Mouse (Mus musculus) small intestine, adult 2 months (tissue): ENCODE results near the gene Trim33.

Experiments
- CTCF ChIP-seq: fragments of 200-500 bp; IDR thresholded peaks from 2 replicates; pipeline ENCODE4 v1.5.1; 2012; ENCODE audit warnings: low read depth, mild to moderate bottlenecking, control low read depth, inconsistent platforms, low read length, moderate library complexity, mixed read lengths; ENCODE audit not compliant: insufficient replicate concordance, insufficient read length; ENCODE audit errors: extremely low read depth
- POLR2A ChIP-seq: fragments of 200-500 bp; IDR thresholded peaks from 2 replicates; pipeline ENCODE4 v1.6.1; 2012; ENCODE audit warnings: low read depth, mild to moderate bottlenecking, control low read depth, inconsistent platforms, low read length, moderate library complexity

DNA sequence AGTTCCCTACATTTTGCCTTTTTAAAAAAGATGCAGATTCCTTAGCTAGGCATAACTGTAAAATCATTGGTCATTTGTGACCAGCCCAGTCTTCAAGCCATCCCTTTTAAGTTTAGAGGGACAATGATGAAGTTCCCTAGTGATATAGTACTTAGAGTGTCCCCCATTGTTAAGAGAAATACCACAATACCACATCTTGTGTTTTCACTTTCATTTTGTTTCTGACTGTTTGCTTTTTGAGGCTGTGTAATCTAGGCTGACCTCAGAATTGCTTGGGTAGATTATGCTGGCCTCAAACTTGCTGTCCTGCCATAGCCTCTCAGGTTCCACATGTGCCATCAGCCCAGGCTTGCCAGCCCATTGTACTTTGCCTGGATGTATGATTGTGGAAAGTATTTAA, 35.2 kb downstream of the Trim33 start:
- TF ChIP-seq CTCF (no peak), POLR2A (no peak)
